Mouse (Mus musculus): Measurements from ENCODE around the gene Wdr92. TPM values are rescaled to one million over a fixed set of nuclear protein-coding genes. Genes with fewer than 3 reads are reported as not detected.
A peak's percentile ranks its signal among the peaks of the same experiment; 100 is the strongest.

Wdr92 gene
- polyA plus RNA-seq (2015; fragmentation: Nextera tagmentation; extraction: Ambion mirVana) = 10.9 and 11.7 TPM in 2 replicates

DNA sequence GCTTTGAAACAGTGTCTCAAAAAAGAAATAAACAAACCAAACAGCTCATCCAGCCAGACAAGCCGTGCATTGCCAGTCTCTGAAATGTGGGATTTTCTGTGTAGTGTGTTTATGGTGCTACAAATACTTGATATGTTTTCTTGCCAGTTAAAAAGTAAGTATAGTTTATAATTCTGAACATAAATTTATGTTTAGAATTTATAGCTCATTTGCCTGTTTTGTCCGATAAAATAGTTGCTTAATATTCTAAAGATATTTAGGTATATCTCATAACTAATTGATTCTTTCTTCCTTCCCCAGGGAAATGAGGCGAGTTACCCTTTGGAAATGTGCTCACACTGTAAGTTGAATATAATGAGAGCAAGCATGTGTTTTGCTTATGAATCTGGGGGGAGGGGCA lies at the start of gene Wdr92:
Gene Wdr92 (plus strand): TSS at position 301 of the 400 bp plus-strand sequence.
- H3K27ac ChIP-seq (ENCODE audit: low read depth, low read length) = no peak within 1 kb of the TSS
- H3K9ac ChIP-seq (ENCODE audit: low read depth, low read length) = no peak within 1 kb of the TSS
- H3K36me3 ChIP-seq (ENCODE audit: control insufficient read depth, insufficient read depth) = peaks cover 4% of the 10 kb centered on the region; the same call in 1 of the 2 replicates
- H3K4me1 ChIP-seq (replicated peaks; ENCODE audit: control insufficient read depth, insufficient read depth, low read length) = no peaks in the 10 kb centered on the region
- no peak within 1 kb of the TSS for H3K4me3 ChIP-seq (ENCODE audit: low read depth, low read length)
- WGBS = 77% methylated on average over 3 of the region's 3 CpGs
- H3K27me3 ChIP-seq (replicated peaks; ENCODE audit: control insufficient read depth, insufficient read depth, low read length) = no peaks in the 10 kb centered on the region
- no peak within 1 kb of the TSS for H3K4me2 ChIP-seq (replicated peaks; ENCODE audit: low read depth)
- no peak for TF ChIP-seq CTCF (IDR thresholded peaks at IDR 0.05; ENCODE audit: low read depth)
- no peak for ATAC-seq
- H3K9me3 ChIP-seq (ENCODE audit: control insufficient read depth) = no peaks in the 10 kb centered on the region

DNA sequence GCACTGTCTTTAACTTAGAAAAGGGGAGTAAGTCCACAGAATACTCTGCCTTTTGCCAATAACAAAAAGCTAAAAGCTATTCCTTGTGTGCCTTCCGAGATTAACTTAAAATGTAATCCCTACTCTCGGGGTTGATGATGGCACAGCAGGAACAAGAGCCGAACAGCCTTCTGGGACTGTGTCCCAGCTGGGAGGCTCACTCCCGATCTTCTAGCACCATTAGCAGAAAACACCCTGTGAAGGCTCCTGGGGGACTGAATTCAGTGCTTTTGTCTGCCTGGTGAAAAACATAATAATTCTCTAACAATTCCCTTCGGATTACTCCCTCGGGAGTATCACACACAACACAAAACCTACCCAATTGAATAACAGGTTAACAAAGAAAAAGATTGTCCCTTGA lies 46.3 kb upstream of the Wdr92 start:
- Histone ChIP-seq H3K4me2 (replicated peaks; ENCODE audit: low read depth) (no peak overlapping the region), H3K36me3 (ENCODE audit: control insufficient read depth, insufficient read depth) (no peaks in the 10 kb centered on the region), H3K9ac (ENCODE audit: low read depth, low read length) (no peak overlapping the region), H3K27ac (ENCODE audit: low read depth, low read length) (no peak overlapping the region), H3K4me1 (replicated peaks; ENCODE audit: control insufficient read depth, insufficient read depth, low read length) (no peaks in the 10 kb centered on the region), H3K27me3 (replicated peaks; ENCODE audit: control insufficient read depth, insufficient read depth, low read length) (no peaks in the 10 kb centered on the region), H3K9me3 (ENCODE audit: control insufficient read depth) (no peaks in the 10 kb centered on the region), H3K4me3 (ENCODE audit: low read depth, low read length) (no peak overlapping the region)
- no peak for ATAC-seq
- no peak for TF ChIP-seq CTCF (IDR thresholded peaks at IDR 0.05; ENCODE audit: low read depth)
- 43% methylated on average over 6 of the region's 6 CpGs for WGBS

DNA sequence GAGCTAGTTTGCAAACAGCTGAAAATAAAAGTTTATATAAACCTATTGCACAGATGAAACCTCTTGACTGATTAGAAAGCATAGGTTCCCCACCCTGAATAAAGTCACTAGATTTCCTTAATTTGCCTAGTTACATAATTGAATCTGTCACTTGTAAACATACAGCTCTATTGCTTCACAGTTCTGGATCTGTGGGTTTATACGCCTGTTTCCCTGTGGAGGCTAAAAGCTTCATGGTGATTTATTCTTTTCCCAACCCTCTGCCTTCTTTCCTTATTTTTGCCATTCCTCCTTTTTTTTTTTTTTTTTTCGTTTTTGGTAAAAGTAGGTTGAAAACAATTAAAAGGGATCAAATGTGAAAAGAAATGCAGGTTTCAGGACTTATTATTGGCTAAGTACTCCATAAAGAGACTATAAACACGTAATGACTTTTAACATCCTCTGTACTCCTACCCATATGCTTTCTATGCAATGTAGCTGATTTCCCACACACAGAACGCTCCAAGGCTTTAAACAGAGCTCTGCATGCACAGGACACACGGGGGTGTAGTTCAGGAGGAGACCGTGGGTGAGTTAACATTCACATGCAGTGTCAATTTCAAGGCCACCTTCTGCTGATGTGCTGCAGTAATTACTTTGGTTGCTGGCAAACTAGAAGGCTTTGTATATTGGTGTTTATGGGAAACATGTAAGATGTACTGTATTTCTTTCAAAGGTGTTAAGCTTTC lies 43.4 kb upstream of the Wdr92 start:
- no peak for ATAC-seq
- 59% methylated on average over 6 of the region's 6 CpGs for WGBS
- no peaks in the 10 kb centered on the region for H3K36me3 ChIP-seq (ENCODE audit: control insufficient read depth, insufficient read depth)

GRCm38 (mm10) chr11:17158858-17159737 lies 22.8 kb upstream of the Wdr92 start, which contains the start of gene Ppp3r1:
TSS of gene Ppp3r1 (plus strand) at chr11:17159263.
- Histone ChIP-seq H3K9me3 (ENCODE audit: control insufficient read depth) (no peaks in the 10 kb centered on the region), H3K4me2 (replicated peaks; ENCODE audit: low read depth) (peak within 1 kb of the TSS; percentile 77), H3K4me3 (ENCODE audit: low read depth, low read length) (peak within 1 kb of the TSS; percentile 99), H3K27ac (ENCODE audit: low read depth, low read length) (peak within 1 kb of the TSS; percentile 97), H3K27me3 (replicated peaks; ENCODE audit: control insufficient read depth, insufficient read depth, low read length) (no peaks in the 10 kb centered on the region), H3K9ac (ENCODE audit: low read depth, low read length) (peak within 1 kb of the TSS; percentile 99), H3K36me3 (ENCODE audit: control insufficient read depth, insufficient read depth) (no peaks in the 10 kb centered on the region), H3K4me1 (replicated peaks; ENCODE audit: control insufficient read depth, insufficient read depth, low read length) (0 out of 2 replicates have a peak, but pooled peaks cover 5% of the 10 kb centered on the region)
- under 1% methylated on average over 79 of the region's 89 CpGs for WGBS
- ATAC-seq = peak; percentile 98
- no peak; the same call in 1 of the 2 replicates for TF ChIP-seq CTCF (IDR thresholded peaks at IDR 0.05; ENCODE audit: low read depth)

More for the DNA sequence above, 43.4 kb upstream of the Wdr92 start:
- Histone ChIP-seq H3K4me2 (replicated peaks; ENCODE audit: low read depth) (no peak overlapping the region), H3K9me3 (ENCODE audit: control insufficient read depth) (no peaks in the 10 kb centered on the region), H3K4me1 (replicated peaks; ENCODE audit: control insufficient read depth, insufficient read depth, low read length) (no peaks in the 10 kb centered on the region), H3K27ac (ENCODE audit: low read depth, low read length) (no peak overlapping the region), H3K9ac (ENCODE audit: low read depth, low read length) (no peak overlapping the region), H3K4me3 (ENCODE audit: low read depth, low read length) (no peak overlapping the region), H3K27me3 (replicated peaks; ENCODE audit: control insufficient read depth, insufficient read depth, low read length) (no peaks in the 10 kb centered on the region)
- no peak for TF ChIP-seq CTCF (IDR thresholded peaks at IDR 0.05; ENCODE audit: low read depth)

DNA sequence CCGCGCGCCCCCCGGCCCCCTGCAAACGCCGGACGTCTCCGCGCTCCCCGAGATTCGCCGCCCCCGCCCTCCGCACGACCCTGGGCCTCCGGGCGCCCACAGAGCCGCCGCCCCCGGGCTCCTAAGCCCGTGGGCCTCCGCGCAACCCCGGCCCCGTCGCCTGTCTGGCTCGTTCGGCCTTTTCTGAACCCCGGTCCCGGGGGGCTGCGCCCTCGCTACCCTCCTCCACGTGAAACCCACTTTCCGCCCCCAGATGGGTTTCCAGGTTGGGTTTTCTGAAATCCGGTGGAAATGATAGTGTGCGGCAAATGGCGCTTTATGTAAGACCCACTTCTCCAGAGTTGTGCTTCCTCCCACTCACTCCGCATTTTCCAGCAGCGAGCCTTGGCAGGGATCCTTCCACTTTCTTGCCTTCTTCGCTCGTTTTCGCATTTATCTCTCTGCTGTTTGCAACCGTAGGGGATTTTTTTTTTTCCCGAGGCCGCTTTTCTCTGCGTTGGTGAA lies 22.1 kb upstream of the Wdr92 start:
- WGBS = 2% methylated on average over 37 of the region's 46 CpGs
- Histone ChIP-seq H3K4me1 (replicated peaks; ENCODE audit: control insufficient read depth, insufficient read depth, low read length) (0 out of 2 replicates have a peak, but pooled peaks cover 6% of the 10 kb centered on the region), H3K4me3 (ENCODE audit: low read depth, low read length) (peak overlapping the region; percentile 99), H3K9ac (ENCODE audit: low read depth, low read length) (peak overlapping the region; percentile 99), H3K9me3 (ENCODE audit: control insufficient read depth) (no peaks in the 10 kb centered on the region), H3K36me3 (ENCODE audit: control insufficient read depth, insufficient read depth) (no peaks in the 10 kb centered on the region), H3K27ac (ENCODE audit: low read depth, low read length) (peak overlapping the region; percentile 97), H3K4me2 (replicated peaks; ENCODE audit: low read depth) (peak overlapping the region; percentile 77), H3K27me3 (replicated peaks; ENCODE audit: control insufficient read depth, insufficient read depth, low read length) (no peaks in the 10 kb centered on the region)
- ATAC-seq = peak; percentile 17; the same call in 1 of the 2 replicates
- no peak for TF ChIP-seq CTCF (IDR thresholded peaks at IDR 0.05; ENCODE audit: low read depth)

DNA sequence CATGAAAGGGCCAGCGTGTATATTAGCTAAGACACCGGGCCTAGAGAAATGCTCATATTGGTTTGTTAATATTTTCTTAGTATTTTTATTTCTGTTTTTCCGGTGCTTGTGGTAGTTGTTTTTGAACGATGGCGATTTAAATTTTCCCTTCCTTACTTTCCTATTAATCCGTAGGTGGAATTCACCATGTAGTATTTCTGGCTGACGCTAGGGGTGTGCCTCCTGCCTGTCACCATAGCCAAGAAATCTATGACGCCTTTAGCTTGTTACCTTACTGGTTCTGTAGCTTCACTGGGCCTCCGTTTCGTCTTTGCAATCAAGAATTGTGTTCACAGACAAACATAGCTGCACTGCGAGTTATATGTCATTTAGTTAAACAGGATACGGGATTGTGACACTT lies 21.7 kb upstream of the Wdr92 start:
- Histone ChIP-seq H3K9me3 (ENCODE audit: control insufficient read depth) (no peaks in the 10 kb centered on the region), H3K27me3 (replicated peaks; ENCODE audit: control insufficient read depth, insufficient read depth, low read length) (no peaks in the 10 kb centered on the region), H3K4me3 (ENCODE audit: low read depth, low read length) (peak overlapping the region; percentile 99), H3K36me3 (ENCODE audit: control insufficient read depth, insufficient read depth) (no peaks in the 10 kb centered on the region), H3K9ac (ENCODE audit: low read depth, low read length) (peak overlapping the region; percentile 99), H3K4me1 (replicated peaks; ENCODE audit: control insufficient read depth, insufficient read depth, low read length) (0 out of 2 replicates have a peak, but pooled peaks cover 6% of the 10 kb centered on the region), H3K4me2 (replicated peaks; ENCODE audit: low read depth) (peak overlapping the region; percentile 77), H3K27ac (ENCODE audit: low read depth, low read length) (peak overlapping the region; percentile 97)
- peak; percentile 29; the same call in 1 of the 2 replicates for ATAC-seq
- peak; percentile 81 for TF ChIP-seq CTCF (IDR thresholded peaks at IDR 0.05; ENCODE audit: low read depth)
- under 1% methylated on average over 12 of the region's 12 CpGs for WGBS

Measured in intestine, postnatal 0 days (tissue).